Mouse (Mus musculus) hindbrain, embryonic 11.5 days (tissue): ENCODE measurements around the gene Ush1g. TPM values are rescaled to one million over a fixed set of nuclear protein-coding genes. Genes with fewer than 3 reads are reported as not detected.

Source experiments
- ATAC-seq: fragments of 200-750 bp; cut with Nextera tagmentation; 2 replicates; pipeline ENCODE4 v1.8.0; 2017; ENCODE audit warnings: mild to moderate bottlenecking, moderate TSS enrichment, moderate library complexity; ENCODE audit not compliant: low FRiP score
- DNase-seq: peaks from one replicate; pipeline ENCODE4 v3.0.0-alpha.2; 2015; ENCODE audit warnings: low spot score
- H3K27ac ChIP-seq: fragments of 300-500 bp; sonication (generic); 2 replicates; pipeline ENCODE4 v1.5.1; 2014; ENCODE audit warnings: mild to moderate bottlenecking, low read depth, low read length
- H3K27me3 ChIP-seq: fragments of 300-500 bp; sonication (generic); 2 replicates; pipeline ENCODE4 v1.6.1; 2014; ENCODE audit warnings: mild to moderate bottlenecking, low read length, moderate library complexity, mixed read lengths; ENCODE audit not compliant: control insufficient read depth, insufficient read depth
- H3K36me3 ChIP-seq: fragments of 300-500 bp; sonication (generic); 2 replicates; pipeline ENCODE4 v1.6.1; 2014; ENCODE audit warnings: mild to moderate bottlenecking, low read length, moderate library complexity, mixed read lengths; ENCODE audit not compliant: control insufficient read depth, insufficient read depth
- H3K4me1 ChIP-seq: fragments of 300-500 bp; sonication (generic); replicated peaks from 2 replicates; pipeline ENCODE4 v1.6.1; 2014; ENCODE audit warnings: low read length, mixed read lengths; ENCODE audit not compliant: control insufficient read depth, insufficient read depth
- H3K4me2 ChIP-seq: fragments of 300-500 bp; sonication (generic); replicated peaks from 2 replicates; pipeline ENCODE4 v1.6.1; 2014; ENCODE audit warnings: mild to moderate bottlenecking, low read depth, low read length
- H3K4me3 ChIP-seq: fragments of 300-500 bp; sonication (generic); 2 replicates; pipeline ENCODE4 v1.5.1; 2014; ENCODE audit warnings: low read depth, low read length
- H3K9ac ChIP-seq: fragments of 300-500 bp; sonication (generic); 2 replicates; pipeline ENCODE4 v1.6.1; 2014; ENCODE audit warnings: low read depth, low read length
- H3K9me3 ChIP-seq: fragments of 300-500 bp; sonication (generic); 2 replicates; pipeline ENCODE4 v1.6.1; 2016; ENCODE audit warnings: low read length; ENCODE audit not compliant: control insufficient read depth
- WGBS: fragments of 180-500 bp; shearing (Covaris S2); extraction: QIAGEN DNeasy Blood & Tissue Kit; methylation state at CpG from one replicate; pipeline ENCODE4 v1.1.7; 2014; 5-methylcytosine and 5-hydroxymethylcytosine counted together
- polyA plus RNA-seq: library from polyadenylated mRNA; unstranded; fragments of >200 nt; fragmentation: Nextera tagmentation; extraction: Ambion mirVana; gene quantifications from 2 replicates; pipeline ENCODE4 v1.2.1, GENCODE M21; 2014

Gene Ush1g
- polyA plus RNA-seq, 1 experiment from 2014 or later: 0.05 TPM

DNA sequence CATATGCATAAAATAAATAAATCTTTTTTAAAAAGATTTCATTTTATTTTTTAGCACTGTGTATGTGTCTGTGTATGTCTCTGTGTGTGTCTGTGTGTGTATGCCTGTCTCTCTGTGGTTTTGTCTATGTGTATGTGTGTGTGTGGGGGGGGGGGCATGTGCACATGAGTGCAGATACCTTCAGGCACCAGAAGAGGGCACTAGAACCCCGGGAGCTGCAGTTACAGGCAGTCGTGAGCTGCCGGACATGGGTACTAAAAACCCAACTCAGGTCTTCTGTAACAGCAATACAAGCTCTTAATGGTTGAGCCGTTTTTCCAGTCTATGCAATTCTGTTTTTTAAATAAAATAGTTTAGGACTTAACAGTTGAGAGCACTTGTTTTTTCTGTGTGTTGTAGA, 21.1 kb downstream of the Ush1g start:
- ATAC-seq: no peak
- Histone ChIP-seq H3K36me3 (no peaks in the 10 kb centered on the region), H3K9ac (no peak overlapping the region), H3K27ac (no peak overlapping the region), H3K4me1 (peaks cover 5% of the 10 kb centered on the region; the same call in 1 of the 2 replicates), H3K27me3 (peaks cover 9% of the 10 kb centered on the region), H3K9me3 (no peaks in the 10 kb centered on the region), H3K4me2 (no peak overlapping the region), H3K4me3 (no peak overlapping the region)
- DNase-seq: no peak
- WGBS: 83% methylated on average over 4 of the region's 4 CpGs

DNA sequence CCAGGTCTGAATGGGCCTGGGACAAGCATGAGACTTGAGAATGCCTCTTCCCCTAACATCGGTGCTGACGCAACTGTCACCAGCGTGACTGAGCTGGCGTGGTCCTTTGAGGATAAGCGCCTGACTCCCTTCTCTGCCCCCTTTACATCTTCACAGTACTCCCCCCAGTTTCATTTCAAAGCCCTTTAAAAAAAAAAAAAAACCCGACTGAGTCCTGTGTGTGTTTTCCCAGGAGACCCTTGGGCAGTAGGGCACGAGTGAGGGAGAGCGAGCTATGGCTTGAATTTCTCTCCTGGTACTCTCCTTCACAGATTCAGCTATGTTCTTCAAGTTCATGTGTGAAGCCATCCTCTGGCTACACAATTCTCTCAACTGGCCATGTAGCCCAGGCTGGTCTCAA, 23.7 kb downstream of the Ush1g start:
- WGBS: 69% methylated on average over 8 of the region's 8 CpGs
- DNase-seq (no peak), ATAC-seq (no peak)
- Histone ChIP-seq H3K4me2 (no peak overlapping the region), H3K27me3 (peaks cover 9% of the 10 kb centered on the region), H3K4me3 (no peak overlapping the region), H3K27ac (no peak overlapping the region), H3K9me3 (no peaks in the 10 kb centered on the region), H3K4me1 (peaks cover 5% of the 10 kb centered on the region; the same call in 1 of the 2 replicates), H3K9ac (no peak overlapping the region), H3K36me3 (no peaks in the 10 kb centered on the region)

DNA sequence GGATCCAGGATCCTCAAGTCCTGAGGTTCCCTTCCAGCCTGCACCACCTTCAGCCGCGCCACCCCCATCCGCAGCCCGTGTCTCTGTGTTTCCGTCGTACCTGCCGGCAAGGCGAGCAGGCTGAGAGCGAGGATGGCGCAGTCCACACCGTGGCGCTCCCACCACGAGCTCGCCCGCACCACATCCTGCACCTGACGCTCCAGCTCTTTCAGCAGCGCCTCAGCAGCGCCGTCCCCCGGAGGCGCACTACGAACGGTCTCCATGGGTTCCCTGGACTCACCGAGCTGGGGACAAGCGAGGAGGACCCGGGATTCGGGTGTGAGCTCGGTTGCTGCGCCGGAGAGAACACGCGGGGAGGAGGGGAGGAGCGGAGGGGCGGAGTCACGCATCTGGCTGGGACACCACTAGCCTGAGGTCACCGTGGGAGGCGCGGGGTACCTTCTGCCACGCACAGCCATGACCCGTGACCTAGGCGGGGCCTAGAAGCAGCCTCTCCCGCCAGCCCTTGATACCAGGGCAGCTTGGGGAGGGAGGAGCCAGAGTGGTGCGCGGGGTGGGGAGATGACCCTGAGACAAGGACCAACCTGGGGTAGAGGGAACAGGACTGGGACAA, 24.5 kb downstream of the Ush1g start, which contains the start of gene Fads6:
Fads6 (minus strand) TSS at position 450 of the 613 bp plus-strand sequence.
- H3K4me2 ChIP-seq: peak within 1 kb of the TSS; percentile 79
- peak within 1 kb of the TSS; percentile 27; the same call in 1 of the 2 replicates for H3K27ac ChIP-seq
- no peaks in the 10 kb centered on the region for H3K36me3 ChIP-seq
- no peaks in the 10 kb centered on the region for H3K9me3 ChIP-seq
- ATAC-seq (peak; percentile 53), DNase-seq (peak; percentile 64)
- H3K9ac ChIP-seq: peak within 1 kb of the TSS; percentile 50; the same call in 1 of the 2 replicates
- WGBS: under 1% methylated on average over 44 of the region's 44 CpGs
- H3K4me3 ChIP-seq: peak within 1 kb of the TSS; percentile 41
- peaks cover 9% of the 10 kb centered on the region for H3K27me3 ChIP-seq
- peaks cover 5% of the 10 kb centered on the region; the same call in 1 of the 2 replicates for H3K4me1 ChIP-seq

DNA sequence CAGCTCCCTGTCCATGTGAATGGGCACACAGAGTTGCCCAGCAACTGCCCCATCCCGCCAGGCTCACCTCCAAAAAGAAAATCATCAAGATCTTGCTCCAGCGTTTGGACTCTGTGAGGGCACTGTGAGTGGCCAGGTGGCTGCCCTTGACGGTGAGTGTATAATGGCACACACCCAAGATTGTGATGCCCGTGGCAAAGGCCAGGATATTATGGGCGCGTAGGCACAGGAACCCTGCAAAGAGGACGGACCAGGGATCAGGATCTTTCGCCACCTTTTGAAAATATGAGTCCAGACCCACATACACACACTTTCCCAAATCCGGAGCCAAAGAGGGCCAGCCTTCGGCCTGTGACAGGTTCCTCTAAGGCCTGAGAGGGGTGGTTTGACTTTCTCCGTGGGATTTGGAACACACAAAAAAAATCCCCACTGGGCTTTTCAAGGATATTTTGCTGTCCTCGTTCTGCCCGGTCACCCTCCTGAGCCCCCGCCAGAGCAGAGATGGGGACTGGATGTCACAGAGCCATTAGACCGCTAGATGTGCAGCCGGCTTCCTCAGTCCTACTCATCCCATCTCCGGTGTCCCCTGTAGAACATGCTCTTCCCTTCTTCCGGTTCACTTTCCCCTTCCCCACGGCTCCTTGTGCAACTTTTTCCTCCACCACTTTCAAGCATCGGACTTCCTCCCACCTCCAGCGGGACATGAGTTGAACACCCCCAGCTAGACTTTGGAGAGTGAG, 25.2 kb downstream of the Ush1g start:
- H3K4me2 ChIP-seq: peak overlapping the region; percentile 79
- H3K9me3 ChIP-seq: no peaks in the 10 kb centered on the region
- no peak overlapping the region for H3K27ac ChIP-seq
- H3K4me1 ChIP-seq: peaks cover 5% of the 10 kb centered on the region; the same call in 1 of the 2 replicates
- no peaks in the 10 kb centered on the region for H3K36me3 ChIP-seq
- DNase-seq: no peak
- peak overlapping the region; percentile 50; the same call in 1 of the 2 replicates for H3K9ac ChIP-seq
- peak overlapping the region; percentile 41 for H3K4me3 ChIP-seq
- ATAC-seq: no peak
- H3K27me3 ChIP-seq: peaks cover 9% of the 10 kb centered on the region
- 57% methylated on average over 21 of the region's 21 CpGs for WGBS

DNA sequence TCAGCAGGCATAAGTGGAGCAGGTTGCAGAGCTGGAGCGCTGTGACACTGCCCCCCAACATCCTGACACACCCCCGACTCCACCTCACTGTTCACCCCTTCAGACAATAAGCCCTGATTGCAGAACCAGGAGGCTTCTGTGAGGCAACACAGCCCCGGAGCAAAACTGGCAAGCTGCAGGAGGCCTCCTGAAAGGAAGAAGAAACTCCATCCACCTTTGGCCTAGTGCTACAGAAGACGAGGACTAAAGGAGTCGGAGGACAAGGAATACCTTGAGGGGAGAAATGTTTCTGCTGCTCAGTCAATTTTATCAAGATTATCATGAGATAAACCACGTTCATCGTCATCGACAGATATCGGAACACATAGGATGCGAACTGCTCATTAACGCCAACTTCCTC, 25.9 kb downstream of the Ush1g start:
- peaks cover 9% of the 10 kb centered on the region for H3K27me3 ChIP-seq
- no peak for ATAC-seq
- H3K9ac ChIP-seq: no peak overlapping the region
- H3K4me2 ChIP-seq: no peak overlapping the region
- DNase-seq: no peak
- no peaks in the 10 kb centered on the region for H3K36me3 ChIP-seq
- 91% methylated on average over 11 of the region's 11 CpGs for WGBS
- no peak overlapping the region for H3K4me3 ChIP-seq
- no peak overlapping the region for H3K27ac ChIP-seq
- peaks cover 5% of the 10 kb centered on the region; the same call in 1 of the 2 replicates for H3K4me1 ChIP-seq
- no peaks in the 10 kb centered on the region for H3K9me3 ChIP-seq

DNA sequence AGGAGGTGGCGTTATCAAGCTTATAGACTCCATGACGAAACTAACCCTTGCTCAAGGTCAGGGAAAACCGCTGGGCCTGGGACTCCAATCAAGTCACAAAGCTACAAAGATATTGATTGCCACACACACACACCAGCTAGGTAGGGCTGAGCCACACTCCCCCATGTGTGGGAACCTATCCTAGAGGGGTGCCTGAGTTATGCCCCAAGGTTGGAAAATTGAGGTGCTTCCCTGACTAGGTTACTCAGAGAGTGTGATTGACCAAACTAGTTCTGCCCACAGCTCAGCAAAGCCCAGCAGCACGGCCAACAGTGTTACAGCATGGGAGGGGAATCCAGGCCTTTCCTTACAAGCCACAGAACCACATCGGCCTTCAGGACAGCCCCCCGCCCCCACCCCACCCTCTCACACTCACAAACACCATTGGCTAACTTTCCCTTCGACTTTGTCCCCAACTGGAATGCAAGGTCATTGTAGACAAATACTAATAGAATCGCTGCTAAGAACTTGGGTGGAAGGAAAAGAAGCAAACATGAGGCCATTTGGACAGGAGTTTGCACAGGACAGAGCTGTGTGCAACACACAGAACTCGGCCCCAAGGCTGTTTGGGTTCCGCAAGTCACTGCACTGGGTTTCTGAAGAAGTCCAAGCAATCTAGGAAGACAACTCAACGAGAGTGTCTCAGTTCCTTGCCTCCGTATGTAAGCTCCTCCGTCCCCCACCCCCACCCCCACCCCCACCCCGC, 29.0 kb downstream of the Ush1g start:
- Histone ChIP-seq H3K27me3 (peaks cover 5% of the 10 kb centered on the region; the same call in 1 of the 2 replicates), H3K27ac (no peak overlapping the region), H3K4me1 (peaks cover 5% of the 10 kb centered on the region; the same call in 1 of the 2 replicates), H3K4me3 (no peak overlapping the region), H3K9ac (no peak overlapping the region), H3K9me3 (no peaks in the 10 kb centered on the region), H3K4me2 (no peak overlapping the region), H3K36me3 (no peaks in the 10 kb centered on the region)
- DNase-seq (no peak), ATAC-seq (no peak)
- WGBS: 65% methylated on average over 14 of the region's 14 CpGs

DNA sequence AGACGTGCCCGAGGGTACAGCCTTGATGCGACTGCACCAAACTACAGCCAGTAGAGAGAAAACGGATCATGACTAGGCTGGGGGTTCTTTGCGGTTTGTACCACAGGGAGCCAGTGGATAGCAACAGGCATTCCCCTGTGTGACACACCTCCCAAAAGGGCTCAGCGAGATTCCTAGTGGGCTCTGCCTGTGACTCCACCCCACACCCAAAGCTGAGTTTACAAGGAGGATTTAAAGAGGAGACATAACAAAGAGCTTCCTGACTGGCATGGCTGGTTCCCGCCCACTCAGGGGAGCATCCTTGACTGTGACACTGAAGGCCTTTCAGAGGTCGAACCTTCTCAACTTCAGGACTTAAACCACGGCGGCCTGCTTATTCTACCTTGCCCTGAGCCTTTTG, 30.3 kb downstream of the Ush1g start:
- Histone ChIP-seq H3K9me3 (no peaks in the 10 kb centered on the region), H3K27me3 (peaks cover 3% of the 10 kb centered on the region; the same call in 1 of the 2 replicates), H3K9ac (no peak overlapping the region), H3K27ac (no peak overlapping the region), H3K4me3 (no peak overlapping the region), H3K4me2 (no peak overlapping the region), H3K4me1 (no peaks in the 10 kb centered on the region), H3K36me3 (no peaks in the 10 kb centered on the region)
- 79% methylated on average over 10 of the region's 10 CpGs for WGBS
- DNase-seq (no peak), ATAC-seq (no peak)

DNA sequence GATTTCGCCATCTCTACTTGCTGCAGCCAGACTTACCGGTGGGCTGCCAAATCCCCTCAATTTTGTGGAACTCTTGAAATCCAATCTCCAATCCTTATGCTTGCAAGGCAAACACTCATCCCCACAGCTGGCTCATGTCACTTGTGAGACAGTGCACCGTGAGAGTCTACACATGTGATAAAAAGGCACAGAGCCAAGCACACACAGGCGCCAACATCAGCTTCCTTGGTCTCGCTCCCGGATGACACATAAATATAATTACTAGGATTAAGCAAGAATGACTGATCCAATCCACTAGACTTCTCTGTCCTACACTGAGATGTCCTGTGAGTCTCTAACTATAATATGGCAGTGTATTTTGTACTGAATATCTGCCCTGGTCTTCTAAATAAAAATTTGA, 30.9 kb downstream of the Ush1g start:
- H3K9ac ChIP-seq: no peak overlapping the region
- no peak for ATAC-seq
- no peaks in the 10 kb centered on the region for H3K4me1 ChIP-seq
- no peak overlapping the region for H3K4me3 ChIP-seq
- WGBS: 91% methylated on average over 6 of the region's 6 CpGs
- no peak for DNase-seq
- no peaks in the 10 kb centered on the region for H3K36me3 ChIP-seq
- H3K27me3 ChIP-seq: no peaks in the 10 kb centered on the region
- H3K4me2 ChIP-seq: no peak overlapping the region
- no peak overlapping the region for H3K27ac ChIP-seq
- H3K9me3 ChIP-seq: no peaks in the 10 kb centered on the region
